Mouse (Mus musculus) mature B cell (primary cell): ENCODE results near the gene 9830107B12Rik.

Experiments
- in situ Hi-C: fragments of 300-500 bp; cut with MboI; formaldehyde crosslinking; loops from 2 replicates; pipeline ENCODE4 v1.14.3; 2019

9830107B12Rik gene

GRCm38 (mm10) chr17:48094820-48095680 is 51.0 kb downstream of the 9830107B12Rik start:
- in situ Hi-C loops = no loop called here

- in situ Hi-C loops = no loop called here
Measured at GRCm38 (mm10) chr17:48093286-48093817, 52.7 kb downstream of the 9830107B12Rik start.

GRCm38 (mm10) chr17:48090305-48090704 is 55.8 kb downstream of the 9830107B12Rik start:
- in situ Hi-C loops = no loop called here

- in situ Hi-C loops = no loop called here
Measured at GRCm38 (mm10) chr17:48089446-48089845, 56.6 kb downstream of the 9830107B12Rik start.

- in situ Hi-C loops = no loop called here
Measured at GRCm38 (mm10) chr17:48089019-48089418, 57.0 kb downstream of the 9830107B12Rik start, which contains the start of gene 1700067P10Rik. Gene 1700067P10Rik, plus strand, starts transcription at chr17:48089319.

- in situ Hi-C loops = no loop called here
Measured at GRCm38 (mm10) chr17:48080626-48081025, 65.4 kb downstream of the 9830107B12Rik start.
